Mouse (Mus musculus) monocyte, adult 5-6 weeks (primary cell): ENCODE measurements around the gene Sdf2. TPM values are rescaled to one million over a fixed set of nuclear protein-coding genes. Genes with fewer than 3 reads are reported as not detected.

ENCODE experiments used
- ATAC-seq: fragments of 153-309, 156-312 bp; replicated peaks from 2 replicates; pipeline ENCODE4 v1.8.0; 2017; ENCODE audit warnings: mild to moderate bottlenecking; ENCODE audit not compliant: low TSS enrichment, insufficient number of reproducible peaks, severe bottlenecking, poor library complexity, low FRiP score
- total RNA-seq: library from RNA; stranded (forward); fragments of 200-1000, 200-491, 200-594 nt; gene quantifications from 3 replicates; pipeline ENCODE4 v1.2.3, GENCODE M21; 2017

Gene Sdf2
- 43.1 to 61.5 TPM (median 48.3 TPM) in 3 replicates for total RNA-seq

GRCm38 (mm10) chr11:78245627-78246317, at the start of gene Sdf2, which contains the start of gene Supt6:
TSS of gene Sdf2 (plus strand) at chr11:78245746.
TSS of gene Supt6 (minus strand) at chr11:78245987.
- peak; percentile 86 for ATAC-seq

DNA sequence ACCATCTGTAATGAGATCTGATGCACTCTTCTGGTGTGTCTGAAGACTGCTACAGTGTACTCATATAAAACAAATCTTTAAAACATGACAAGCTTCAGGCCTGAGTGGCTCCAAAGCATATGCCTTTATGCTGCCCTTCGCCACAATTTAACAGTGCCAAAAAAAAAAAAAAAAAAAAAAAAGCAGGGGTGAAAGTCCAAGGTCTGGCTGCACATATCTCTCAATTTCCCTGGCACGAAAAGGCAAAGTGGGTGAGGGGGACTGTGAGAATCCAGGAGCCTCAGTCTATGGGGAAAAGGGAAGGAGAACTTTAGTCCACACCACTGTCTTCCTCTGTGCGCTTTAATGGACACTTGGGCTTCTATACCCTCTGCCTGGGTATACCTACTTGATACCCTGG, 43.2 kb upstream of the Sdf2 start:
- no peak for ATAC-seq

DNA sequence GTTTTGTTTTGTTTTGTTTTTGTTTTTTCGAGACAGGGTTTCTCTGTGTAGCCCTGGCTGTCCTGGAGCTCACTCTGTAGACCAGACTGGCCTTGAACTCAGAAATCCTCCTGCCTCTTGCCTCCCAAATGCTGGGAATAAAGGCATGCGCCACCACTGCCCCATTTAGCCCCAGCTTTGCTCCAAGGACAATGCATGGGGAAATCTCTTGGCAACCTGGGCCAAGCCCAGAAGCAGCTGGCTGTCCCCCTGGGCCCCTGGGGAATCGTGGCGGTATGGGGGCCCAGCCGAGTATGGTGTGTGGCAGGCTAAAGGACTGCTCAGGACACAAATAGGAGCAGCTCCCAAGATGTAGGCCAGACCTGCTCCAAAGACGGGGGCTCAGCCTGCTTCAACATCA, 41.3 kb upstream of the Sdf2 start:
- ATAC-seq, result no peak

GRCm38 (mm10) chr11:78205361-78206206, 40.0 kb upstream of the Sdf2 start:
- no peak for ATAC-seq

DNA sequence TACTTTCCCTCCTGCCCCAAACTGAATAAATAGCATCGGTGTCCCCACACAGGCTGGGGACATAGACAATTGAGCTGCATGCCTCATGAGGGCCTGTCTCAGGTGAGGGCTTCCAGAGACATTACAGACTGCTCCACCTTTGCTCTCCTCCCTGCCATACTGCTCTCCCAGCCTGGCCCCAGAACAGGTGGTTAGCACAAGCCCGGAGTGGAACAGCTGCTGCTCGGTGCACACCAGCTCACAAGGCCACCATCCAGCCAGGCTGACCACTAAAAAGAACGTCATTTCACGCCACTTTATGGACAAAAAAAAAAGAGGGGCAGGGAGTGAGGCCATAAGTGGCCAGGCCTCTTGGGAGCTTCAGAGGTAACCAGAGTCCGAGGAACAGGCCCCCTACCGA, 38.4 kb upstream of the Sdf2 start:
- no peak for ATAC-seq

DNA sequence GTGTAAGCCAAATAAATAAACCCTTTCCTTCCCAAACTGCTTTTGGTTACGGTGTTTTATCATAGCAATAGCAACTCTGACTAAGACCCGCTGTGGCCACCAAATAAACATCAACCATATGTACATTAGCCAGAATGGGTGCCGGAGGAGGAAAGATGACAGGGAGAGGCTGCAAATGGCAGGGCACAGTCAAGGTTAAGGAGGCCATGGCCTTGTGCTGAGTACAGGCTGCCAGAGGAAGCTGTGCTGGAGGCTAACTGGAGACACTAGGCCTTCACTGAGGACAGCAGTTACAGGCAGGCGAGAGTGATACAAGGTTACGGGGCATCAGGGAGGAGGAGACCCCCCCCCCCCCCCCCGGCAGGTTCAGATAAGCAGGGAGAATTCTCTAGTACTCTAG, 35.7 kb upstream of the Sdf2 start:
- ATAC-seq, result no peak

GRCm38 (mm10) chr11:78210615-78211014, 34.9 kb upstream of the Sdf2 start:
- no peak for ATAC-seq

DNA sequence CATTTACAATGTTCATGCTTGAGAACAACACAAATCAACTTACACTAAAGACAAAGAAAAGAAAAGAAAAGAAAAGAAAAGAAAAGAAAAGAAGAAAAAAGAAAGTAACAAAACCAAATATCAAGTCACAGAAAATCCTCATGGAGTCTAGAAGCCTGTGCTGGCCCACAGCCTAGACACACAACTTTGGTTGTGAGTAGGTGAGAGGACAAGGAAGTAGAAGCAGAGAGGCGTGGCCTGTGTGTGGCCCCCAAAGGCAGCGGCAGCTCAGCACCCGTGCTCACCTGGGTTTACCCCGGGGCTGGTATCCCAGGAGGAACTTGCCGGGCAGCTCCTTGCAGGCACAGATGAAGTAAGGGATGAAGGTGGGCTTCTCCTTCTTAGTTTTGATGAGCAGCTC, 34.0 kb upstream of the Sdf2 start:
- ATAC-seq, result no peak

- ATAC-seq, result peak; percentile 88
Observed at GRCm38 (mm10) chr11:78213086-78213817, 32.3 kb upstream of the Sdf2 start.

GRCm38 (mm10) chr11:78215709-78216317, 29.7 kb upstream of the Sdf2 start:
- no peak for ATAC-seq

DNA sequence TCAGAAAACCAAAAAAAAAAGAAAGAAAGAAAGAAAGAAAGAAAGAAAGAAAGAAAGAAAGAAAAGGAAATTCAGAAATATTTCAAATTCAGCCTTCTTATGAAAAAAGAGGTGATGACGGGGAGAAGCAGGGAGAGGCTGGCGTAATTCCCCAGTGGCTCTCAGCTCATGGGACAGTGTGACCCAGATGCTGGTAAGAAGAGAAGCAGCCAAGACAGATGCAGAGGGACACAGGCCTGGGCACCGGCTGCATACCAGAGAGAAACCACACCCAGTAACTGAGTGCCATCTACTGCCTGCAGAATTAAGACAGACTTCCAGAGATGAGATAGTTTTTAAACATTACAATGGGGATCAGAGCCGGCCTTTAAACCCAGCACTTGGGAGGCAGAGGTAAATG, 22.0 kb upstream of the Sdf2 start:
- ATAC-seq, result no peak

DNA sequence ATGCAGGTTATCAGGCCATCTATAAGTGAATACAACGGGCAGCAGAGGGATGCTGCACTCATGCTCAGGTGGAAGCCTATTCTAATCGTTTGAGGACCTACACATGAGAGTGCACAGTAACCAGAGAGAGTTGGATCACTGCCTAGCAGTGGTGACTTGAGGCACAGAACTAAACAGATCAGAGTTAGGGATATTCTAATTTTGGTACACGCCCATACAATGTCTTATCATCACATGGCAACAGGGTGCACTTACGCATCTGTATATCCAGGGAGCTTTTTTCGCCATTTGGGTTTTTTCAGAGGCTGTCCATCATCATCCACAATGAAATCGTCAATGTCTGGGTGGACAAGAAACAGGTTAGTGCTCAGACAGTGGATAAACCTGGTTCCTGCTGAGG, 14.0 kb upstream of the Sdf2 start:
- no peak for ATAC-seq

- ATAC-seq, result no peak
Observed at GRCm38 (mm10) chr11:78240193-78240857, 5.2 kb upstream of the Sdf2 start.

- ATAC-seq, result no peak
Observed at GRCm38 (mm10) chr11:78245261-78245626, 302 bp upstream of the Sdf2 start.

DNA sequence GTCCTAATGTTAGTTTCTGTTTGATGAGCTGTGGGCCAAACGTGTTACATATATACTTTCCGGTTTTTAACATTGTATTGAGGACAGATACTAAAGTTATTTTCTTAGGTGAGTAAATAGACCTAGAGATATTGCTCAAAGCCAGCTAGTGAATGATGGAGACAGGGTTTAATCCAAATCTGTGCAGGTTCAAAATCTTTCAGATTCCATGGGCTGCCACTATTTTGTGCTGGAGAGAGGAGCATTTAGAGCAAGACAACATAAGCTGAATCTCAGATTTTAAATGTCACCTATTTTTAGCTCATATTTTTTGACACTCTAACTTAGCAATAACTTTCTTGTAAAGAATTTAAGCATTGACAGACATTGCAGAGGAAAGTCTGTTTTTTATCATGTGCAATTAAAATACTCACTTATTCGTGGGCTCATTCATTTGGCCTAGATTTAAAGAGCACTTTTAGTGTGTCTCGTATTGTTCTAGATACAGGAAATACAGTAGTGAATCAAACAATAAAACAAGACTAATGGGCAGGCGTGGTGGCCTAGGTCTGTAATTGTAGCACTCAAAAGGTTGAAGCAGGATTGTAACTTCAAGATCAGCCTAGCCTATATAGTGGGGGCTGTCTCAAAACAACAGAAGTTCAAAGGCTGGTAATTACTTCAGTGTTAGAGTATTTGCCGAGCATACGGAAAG, 919 bp downstream of the Sdf2 start:
- ATAC-seq, result no peak

DNA sequence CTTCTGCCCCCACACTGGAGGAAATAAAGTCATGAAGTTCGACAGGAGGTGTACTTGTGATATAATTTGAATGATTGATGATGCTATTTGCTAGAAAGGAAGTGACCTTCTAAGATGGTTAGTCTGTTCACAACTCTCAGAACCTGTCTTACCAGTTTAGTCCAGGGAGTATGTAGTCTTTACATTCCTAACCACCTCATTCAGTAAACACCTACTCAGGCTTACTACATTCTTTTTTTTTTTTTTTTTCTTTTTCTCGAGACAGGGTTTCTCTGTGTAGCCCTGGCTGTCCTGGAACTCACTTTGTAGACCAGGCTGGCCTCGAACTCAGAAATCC, 1.4 kb downstream of the Sdf2 start:
- ATAC-seq, result no peak

DNA sequence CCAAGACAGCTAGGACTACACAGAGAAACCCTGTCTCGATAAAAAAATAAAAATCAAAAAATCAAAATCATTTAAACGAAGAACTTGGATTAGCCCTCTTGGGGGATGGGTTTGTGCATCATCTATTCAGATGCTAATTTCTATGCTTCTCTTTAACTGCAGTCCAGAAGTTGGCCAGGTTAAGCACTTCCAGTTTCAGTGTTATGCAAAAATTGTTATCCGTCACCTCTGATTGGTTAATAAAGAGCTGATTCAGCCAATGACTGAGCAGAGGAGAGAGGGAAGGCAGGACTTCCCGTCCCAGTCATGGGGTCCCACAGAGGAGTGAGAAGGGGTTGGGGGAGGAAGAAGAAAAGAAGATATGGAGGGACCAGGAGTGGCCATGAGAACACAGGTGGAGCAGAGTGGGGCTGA, 2.2 kb downstream of the Sdf2 start:
- no peak for ATAC-seq

DNA sequence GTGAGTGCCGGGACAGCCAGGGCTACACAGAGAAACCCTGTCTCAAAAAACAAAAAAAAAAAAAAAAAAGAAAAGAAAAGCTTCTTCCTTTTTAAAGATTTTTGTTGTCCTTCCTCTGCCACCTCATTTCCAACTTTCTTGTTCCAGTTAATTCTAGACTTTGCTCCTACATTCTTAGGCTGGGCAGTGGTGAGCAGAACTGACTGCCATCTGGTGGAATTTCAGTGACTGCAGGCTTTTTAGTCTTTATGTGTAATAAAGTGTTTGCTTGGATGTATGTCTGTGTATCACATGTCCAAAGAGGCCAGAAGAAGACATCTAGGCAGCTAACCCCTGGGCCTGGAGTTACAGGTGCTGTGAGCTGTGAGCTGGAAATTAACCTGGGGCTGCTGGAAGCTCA, 11.1 kb downstream of the Sdf2 start:
- ATAC-seq, result no peak
